Mouse (Mus musculus) cortical plate, adult 2 months (tissue): ENCODE data around the gene Acbd3.

Experiments used
- CTCF ChIP-seq: fragments of 200-500 bp; IDR thresholded peaks from 2 replicates; pipeline ENCODE4 v1.5.1; 2011; ENCODE audit warnings: mild to moderate bottlenecking, control low read depth, low read length; ENCODE audit not compliant: insufficient read depth; ENCODE audit errors: extremely low read depth
- POLR2A ChIP-seq: fragments of 200-500 bp; IDR thresholded peaks from 2 replicates; pipeline ENCODE4 v1.6.1; 2011; ENCODE audit warnings: mild to moderate bottlenecking, low read length, control low read depth; ENCODE audit not compliant: insufficient read depth; ENCODE audit errors: extremely low read depth

- no peak for TF ChIP-seq CTCF
- TF ChIP-seq POLR2A, result no peak
Measured at GRCm38 (mm10) chr1:180801466-180801994, 75.7 kb downstream of the Acbd3 start.
